Mouse (Mus musculus) midbrain, embryonic 11.5 days (tissue): ENCODE measurements around the gene Mrps34. TPM values are rescaled to one million over a fixed set of nuclear protein-coding genes. Genes with fewer than 3 reads are reported as not detected.
A peak's percentile ranks its signal among the peaks of the same experiment; 100 is the strongest.

ENCODE experiments used
- ATAC-seq: fragments of 200-750 bp; cut with Nextera tagmentation; 2 replicates; pipeline ENCODE4 v1.8.0; 2017; ENCODE audit warnings: moderate TSS enrichment, moderate library complexity; ENCODE audit not compliant: low FRiP score
- DNase-seq: peaks from one replicate; pipeline ENCODE4 v3.0.0; 2015; ENCODE audit warnings: low spot score; ENCODE audit errors: missing footprints
- H3K27ac ChIP-seq: fragments of 300-500 bp; sonication (generic); 2 replicates; pipeline ENCODE4 v1.5.1; 2014; ENCODE audit warnings: low read depth, low read length
- H3K27me3 ChIP-seq: fragments of 300-500 bp; sonication (generic); 2 replicates; pipeline ENCODE4 v1.6.1; 2014; ENCODE audit warnings: mild to moderate bottlenecking, low read length, moderate library complexity, mixed read lengths; ENCODE audit not compliant: control insufficient read depth, insufficient read depth
- H3K36me3 ChIP-seq: fragments of 300-500 bp; sonication (generic); 2 replicates; pipeline ENCODE4 v1.6.1; 2014; ENCODE audit warnings: mild to moderate bottlenecking, low read length, moderate library complexity, mixed read lengths; ENCODE audit not compliant: control insufficient read depth, insufficient read depth
- H3K4me1 ChIP-seq: fragments of 300-500 bp; sonication (generic); 2 replicates; pipeline ENCODE4 v1.6.1; 2014; ENCODE audit warnings: low read length; ENCODE audit not compliant: control insufficient read depth, insufficient read depth
- H3K4me2 ChIP-seq: fragments of 300-500 bp; sonication (generic); 2 replicates; pipeline ENCODE4 v1.6.1; 2014; ENCODE audit warnings: mild to moderate bottlenecking, moderate library complexity
- H3K4me3 ChIP-seq: fragments of 300-500 bp; sonication (generic); 2 replicates; pipeline ENCODE4 v1.5.1; 2014; ENCODE audit warnings: low read depth, low read length
- H3K9ac ChIP-seq: fragments of 300-500 bp; sonication (generic); 2 replicates; pipeline ENCODE4 v1.6.1; 2014; ENCODE audit warnings: low read length
- H3K9me3 ChIP-seq: fragments of 300-500 bp; sonication (generic); 2 replicates; pipeline ENCODE4 v1.6.1; 2016; ENCODE audit warnings: low read length; ENCODE audit not compliant: control insufficient read depth
- WGBS: fragments of 180-500 bp; shearing (Covaris S2); extraction: QIAGEN DNeasy Blood & Tissue Kit; methylation state at CpG from one replicate; pipeline ENCODE4 v1.1.7; 2014; 5-methylcytosine and 5-hydroxymethylcytosine counted together
- polyA plus RNA-seq: library from polyadenylated mRNA; unstranded; fragments of >200 nt; fragmentation: Nextera tagmentation; extraction: Ambion mirVana; gene quantifications from 2 replicates; pipeline ENCODE4 v1.2.1, GENCODE M21; 2014

Gene Mrps34
- polyA plus RNA-seq, 1 experiment from 2014 or later: 73.2 TPM

- H3K4me2 ChIP-seq: peak overlapping the region; percentile 70
- no peaks in the 10 kb centered on the region for H3K27me3 ChIP-seq
- peaks cover 25% of the 10 kb centered on the region for H3K4me1 ChIP-seq
- H3K9ac ChIP-seq: peak overlapping the region; percentile 90
- peaks cover 35% of the 10 kb centered on the region for H3K36me3 ChIP-seq
- 0 out of 2 replicates have a peak, but pooled peaks have one; percentile 1 for ATAC-seq
- DNase-seq: peak; percentile 92
- peak overlapping the region; percentile 90 for H3K4me3 ChIP-seq
- H3K27ac ChIP-seq: no peak overlapping the region
- 12% methylated on average over 23 of the region's 23 CpGs for WGBS
- H3K9me3 ChIP-seq: no peaks in the 10 kb centered on the region
Observed at GRCm38 (mm10) chr17:24895571-24896240, 790 bp downstream of the Mrps34 start.

GRCm38 (mm10) chr17:24896241-24896992 lies 1.5 kb downstream of the Mrps34 start, which contains the start of gene Nme3:
TSS of gene Nme3 (plus strand) at chr17:24896500.
- ATAC-seq: peak; percentile 75
- Histone ChIP-seq H3K4me1 (peaks cover 25% of the 10 kb centered on the region), H3K9me3 (no peaks in the 10 kb centered on the region), H3K9ac (peak within 1 kb of the TSS; percentile 90), H3K27me3 (no peaks in the 10 kb centered on the region), H3K27ac (peak within 1 kb of the TSS; percentile 56), H3K4me3 (peak within 1 kb of the TSS; percentile 90), H3K36me3 (peaks cover 33% of the 10 kb centered on the region), H3K4me2 (peak within 1 kb of the TSS; percentile 70)
- peak; percentile 94 for DNase-seq
- WGBS: 2% methylated on average over 47 of the region's 50 CpGs

- DNase-seq: peak; percentile 87
- no peak for ATAC-seq
- peaks cover 34% of the 10 kb centered on the region for H3K36me3 ChIP-seq
- peak overlapping the region; percentile 90 for H3K4me3 ChIP-seq
- H3K9ac ChIP-seq: peak overlapping the region; percentile 90
- H3K27me3 ChIP-seq: no peaks in the 10 kb centered on the region
- peaks cover 25% of the 10 kb centered on the region for H3K4me1 ChIP-seq
- WGBS: 50% methylated on average over 11 of the region's 11 CpGs
- no peaks in the 10 kb centered on the region for H3K9me3 ChIP-seq
- H3K4me2 ChIP-seq: peak overlapping the region; percentile 70
- H3K27ac ChIP-seq: no peak overlapping the region
Observed at GRCm38 (mm10) chr17:24896993-24897269, 2.0 kb downstream of the Mrps34 start.

GRCm38 (mm10) chr17:24897600-24897999 lies 2.7 kb downstream of the Mrps34 start:
- Histone ChIP-seq H3K27me3 (no peaks in the 10 kb centered on the region), H3K9ac (0 out of 2 replicates have a peak overlapping the region, but pooled peaks have one; percentile 90), H3K27ac (no peak overlapping the region), H3K4me1 (peaks cover 25% of the 10 kb centered on the region), H3K36me3 (peaks cover 33% of the 10 kb centered on the region), H3K9me3 (no peaks in the 10 kb centered on the region), H3K4me3 (peak overlapping the region; percentile 90; the same call in 1 of the 2 replicates), H3K4me2 (peak overlapping the region; percentile 70; the same call in 1 of the 2 replicates)
- DNase-seq (peak; percentile 83), ATAC-seq (no peak)
- 85% methylated on average over 4 of the region's 4 CpGs for WGBS

GRCm38 (mm10) chr17:24898041-24898854 lies 3.3 kb downstream of the Mrps34 start:
- no peak overlapping the region for H3K4me3 ChIP-seq
- peaks cover 35% of the 10 kb centered on the region for H3K36me3 ChIP-seq

GRCm38 (mm10) chr17:24899153-24899552 lies 4.2 kb downstream of the Mrps34 start:
- H3K27me3 ChIP-seq: no peaks in the 10 kb centered on the region
- WGBS: 90% methylated on average over 5 of the region's 5 CpGs
- peaks cover 38% of the 10 kb centered on the region for H3K36me3 ChIP-seq
- no peak overlapping the region for H3K27ac ChIP-seq
- H3K4me3 ChIP-seq: no peak overlapping the region
- H3K4me1 ChIP-seq: peaks cover 20% of the 10 kb centered on the region
- DNase-seq (no peak), ATAC-seq (no peak)
- H3K9ac ChIP-seq: no peak overlapping the region
- H3K4me2 ChIP-seq: no peak overlapping the region
- H3K9me3 ChIP-seq: no peaks in the 10 kb centered on the region

More at GRCm38 (mm10) chr17:24898041-24898854, 3.3 kb downstream of the Mrps34 start:
- Histone ChIP-seq H3K4me2 (no peak overlapping the region), H3K27me3 (no peaks in the 10 kb centered on the region), H3K27ac (no peak overlapping the region), H3K9me3 (no peaks in the 10 kb centered on the region), H3K9ac (no peak overlapping the region), H3K4me1 (peaks cover 25% of the 10 kb centered on the region)
- ATAC-seq (no peak), DNase-seq (no peak)
- WGBS: 78% methylated on average over 4 of the region's 4 CpGs

- Histone ChIP-seq H3K9me3 (no peaks in the 10 kb centered on the region), H3K27me3 (no peaks in the 10 kb centered on the region), H3K4me1 (peaks cover 17% of the 10 kb centered on the region), H3K4me2 (no peak overlapping the region), H3K36me3 (peaks cover 40% of the 10 kb centered on the region), H3K27ac (no peak overlapping the region), H3K9ac (no peak overlapping the region), H3K4me3 (no peak overlapping the region)
- ATAC-seq: no peak
- WGBS: 94% methylated on average over 6 of the region's 6 CpGs
- no peak for DNase-seq
Observed at GRCm38 (mm10) chr17:24900014-24900413, 5.1 kb downstream of the Mrps34 start.

- Histone ChIP-seq H3K4me3 (no peak overlapping the region), H3K9me3 (no peaks in the 10 kb centered on the region), H3K4me2 (no peak overlapping the region), H3K9ac (no peak overlapping the region), H3K27ac (no peak overlapping the region), H3K36me3 (peaks cover 46% of the 10 kb centered on the region), H3K4me1 (peaks cover 4% of the 10 kb centered on the region), H3K27me3 (no peaks in the 10 kb centered on the region)
- DNase-seq: no peak
- no peak for ATAC-seq
- WGBS: 89% methylated on average over 5 of the region's 5 CpGs
Observed at GRCm38 (mm10) chr17:24902124-24902523, 7.2 kb downstream of the Mrps34 start.
